Mouse (Mus musculus): ENCODE data around the gene Ppfibp2.

The Ppfibp2 gene

GRCm38 (mm10) chr7:107618028-107618992 lies 23.3 kb downstream of the Ppfibp2 start:
- DNase-seq (ENCODE audit: low spot score), result no peak

GRCm38 (mm10) chr7:107619225-107619624 lies 24.2 kb downstream of the Ppfibp2 start:
- DNase-seq (ENCODE audit: low spot score), result no peak

- no peak for DNase-seq (ENCODE audit: low spot score)
Observed at GRCm38 (mm10) chr7:107620137-107620536, 25.1 kb downstream of the Ppfibp2 start.

DNA sequence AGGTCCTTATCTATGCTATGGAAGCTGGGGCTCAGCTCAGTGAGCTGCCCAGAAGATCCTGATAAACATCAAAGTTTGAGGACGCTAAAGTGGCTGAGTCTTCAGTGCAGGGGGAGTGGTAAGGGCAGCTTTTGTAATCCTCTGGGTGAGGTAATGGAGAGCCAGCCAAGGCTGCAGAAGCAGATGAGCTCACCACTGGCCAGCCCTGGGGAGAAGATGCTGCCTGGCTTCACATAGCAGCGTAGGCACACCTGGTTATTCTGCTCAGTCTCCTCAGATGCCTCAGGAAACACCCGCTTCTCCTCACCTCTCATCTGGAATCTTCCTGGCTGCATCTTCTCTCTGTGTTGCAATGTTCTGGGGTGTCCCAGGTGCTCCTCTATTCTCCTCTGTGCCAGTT lies 29.4 kb downstream of the Ppfibp2 start:
- DNase-seq (ENCODE audit: low spot score), result no peak

DNA sequence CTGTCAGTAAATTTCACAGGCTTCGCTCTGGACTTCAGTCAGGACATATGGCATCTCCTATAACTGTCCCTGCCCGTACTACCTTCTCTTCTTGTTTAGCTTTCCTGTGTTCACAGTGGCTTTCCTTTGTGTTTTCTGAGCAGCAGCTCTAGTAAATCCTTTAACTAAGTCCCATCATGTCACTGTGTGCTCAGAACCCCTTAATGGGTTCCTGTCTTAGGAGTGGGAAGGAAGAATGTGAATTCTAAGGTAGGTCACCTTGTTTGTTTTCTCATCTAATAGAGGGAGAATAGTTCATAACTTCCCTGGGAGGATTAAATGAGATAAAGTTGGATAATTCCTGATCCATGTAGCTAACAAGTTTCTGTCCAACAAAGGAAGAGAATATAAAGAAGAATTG lies 30.1 kb downstream of the Ppfibp2 start, which contains the start of gene 5330417H12Rik:
Gene 5330417H12Rik, minus strand, starts transcription at position 101 of the 400 bp plus-strand sequence.
- DNase-seq (ENCODE audit: low spot score), result no peak

GRCm38 (mm10) chr7:107625781-107626180 lies 30.8 kb downstream of the Ppfibp2 start:
- DNase-seq (ENCODE audit: low spot score), result no peak

- no peak for DNase-seq (ENCODE audit: low spot score)
Observed at GRCm38 (mm10) chr7:107628383-107628782, 33.4 kb downstream of the Ppfibp2 start.

- no peak for DNase-seq (ENCODE audit: low spot score)
Observed at GRCm38 (mm10) chr7:107633201-107633600, 38.2 kb downstream of the Ppfibp2 start.

DNA sequence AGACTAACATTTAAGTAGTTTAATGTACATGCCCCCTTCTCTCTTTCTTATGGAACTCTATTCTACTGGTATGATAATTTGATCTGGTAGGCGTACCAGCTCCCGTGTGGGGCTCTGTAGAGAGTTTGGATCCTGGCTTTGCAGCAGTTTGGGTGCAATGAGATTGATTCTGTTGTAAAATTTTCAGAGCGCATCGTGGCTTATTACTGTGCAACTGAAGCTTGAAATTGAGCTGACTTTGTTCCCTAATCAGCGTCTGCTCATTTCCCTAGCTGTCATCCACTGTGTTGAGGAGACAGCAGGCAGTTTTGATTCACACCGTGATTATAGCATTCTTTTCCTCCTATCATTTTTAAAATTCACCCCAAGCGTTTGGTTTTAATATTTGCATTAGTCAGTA lies 42.4 kb downstream of the Ppfibp2 start:
- DNase-seq (ENCODE audit: low spot score), result no peak

GRCm38 (mm10) chr7:107638026-107638425 lies 43.0 kb downstream of the Ppfibp2 start:
- DNase-seq (ENCODE audit: low spot score), result no peak

- DNase-seq (ENCODE audit: low spot score), result peak; percentile 62
Observed at GRCm38 (mm10) chr7:107642586-107643275, 47.7 kb downstream of the Ppfibp2 start.

DNA sequence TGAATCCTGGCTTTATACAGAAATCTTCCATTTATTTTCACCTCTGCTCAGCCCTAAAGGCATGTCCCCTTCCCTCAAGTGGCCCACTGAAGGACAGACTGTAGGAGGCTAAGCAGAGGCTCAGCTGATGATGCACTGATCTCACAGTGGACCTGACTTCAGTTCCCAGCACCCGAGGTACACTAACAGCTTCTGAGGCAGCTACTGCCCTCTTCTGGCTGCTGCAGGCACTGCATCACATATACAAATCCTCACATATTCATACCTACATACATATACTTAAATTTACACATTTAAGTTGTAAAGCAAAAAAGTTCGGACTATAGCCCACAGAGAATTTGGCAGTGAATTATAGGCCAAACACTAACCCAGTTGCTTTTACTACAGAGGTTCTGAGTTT lies 50.0 kb downstream of the Ppfibp2 start:
- DNase-seq (ENCODE audit: low spot score), result no peak

DNA sequence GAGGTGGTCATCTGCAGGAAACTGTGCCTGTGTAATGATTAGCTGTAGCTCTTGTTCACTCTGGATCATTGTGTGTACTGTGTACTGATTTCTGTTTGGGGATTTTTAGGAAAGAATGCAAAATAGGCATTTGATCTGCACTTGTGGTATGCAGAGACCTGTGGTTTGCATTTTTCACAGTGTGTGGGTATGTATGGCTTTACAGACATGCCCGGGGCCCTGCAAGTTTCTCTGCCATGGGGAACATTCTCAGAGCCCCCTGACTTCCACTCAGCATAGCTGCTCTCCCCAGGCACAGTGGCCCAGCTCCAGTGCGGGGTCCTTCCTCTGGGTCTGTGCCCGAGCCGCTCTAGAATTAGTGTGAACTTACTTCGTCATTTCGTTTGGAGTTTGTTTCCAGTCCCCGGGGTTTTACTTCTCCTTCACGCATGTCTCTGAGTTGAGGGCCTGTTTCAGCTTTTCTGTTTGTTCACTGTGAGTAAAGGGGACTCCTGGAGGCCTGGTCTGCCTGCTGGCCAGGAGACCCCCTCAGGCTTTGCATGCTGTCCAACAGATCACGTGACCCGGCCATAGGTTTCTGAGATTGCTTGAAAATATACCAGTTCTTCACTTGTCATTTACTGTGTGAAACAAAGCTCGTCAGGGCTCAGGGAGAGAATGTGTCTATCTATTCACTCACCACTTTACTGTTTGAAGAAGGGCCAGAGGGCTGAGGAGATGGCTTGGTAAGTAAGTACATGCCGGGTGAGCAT lies 54.1 kb downstream of the Ppfibp2 start:
- no peak for DNase-seq (ENCODE audit: low spot score)

DNA sequence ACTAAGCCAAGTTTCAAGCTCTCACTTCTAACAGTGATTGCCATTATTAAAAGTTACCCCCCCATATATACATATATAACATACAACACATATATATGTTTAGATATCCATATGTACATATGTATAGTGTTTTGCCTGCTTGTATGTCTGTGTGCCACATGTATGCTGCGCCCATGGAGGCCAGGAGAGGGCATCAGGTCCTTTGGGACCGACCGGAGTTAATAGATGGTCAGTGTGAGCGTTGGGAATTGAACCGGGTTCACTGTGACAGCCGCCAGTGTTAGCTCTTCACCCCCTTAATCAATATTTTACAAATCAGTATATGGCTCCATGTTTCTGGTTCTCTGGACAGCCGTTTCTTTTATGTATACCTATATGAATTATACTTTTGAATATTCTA lies 55.0 kb downstream of the Ppfibp2 start:
- no peak for DNase-seq (ENCODE audit: low spot score)

- DNase-seq (ENCODE audit: low spot score), result no peak
Observed at GRCm38 (mm10) chr7:107651821-107652220, 56.8 kb downstream of the Ppfibp2 start.

GRCm38 (mm10) chr7:107656451-107656850 lies 61.4 kb downstream of the Ppfibp2 start:
- DNase-seq (ENCODE audit: low spot score), result no peak

DNA sequence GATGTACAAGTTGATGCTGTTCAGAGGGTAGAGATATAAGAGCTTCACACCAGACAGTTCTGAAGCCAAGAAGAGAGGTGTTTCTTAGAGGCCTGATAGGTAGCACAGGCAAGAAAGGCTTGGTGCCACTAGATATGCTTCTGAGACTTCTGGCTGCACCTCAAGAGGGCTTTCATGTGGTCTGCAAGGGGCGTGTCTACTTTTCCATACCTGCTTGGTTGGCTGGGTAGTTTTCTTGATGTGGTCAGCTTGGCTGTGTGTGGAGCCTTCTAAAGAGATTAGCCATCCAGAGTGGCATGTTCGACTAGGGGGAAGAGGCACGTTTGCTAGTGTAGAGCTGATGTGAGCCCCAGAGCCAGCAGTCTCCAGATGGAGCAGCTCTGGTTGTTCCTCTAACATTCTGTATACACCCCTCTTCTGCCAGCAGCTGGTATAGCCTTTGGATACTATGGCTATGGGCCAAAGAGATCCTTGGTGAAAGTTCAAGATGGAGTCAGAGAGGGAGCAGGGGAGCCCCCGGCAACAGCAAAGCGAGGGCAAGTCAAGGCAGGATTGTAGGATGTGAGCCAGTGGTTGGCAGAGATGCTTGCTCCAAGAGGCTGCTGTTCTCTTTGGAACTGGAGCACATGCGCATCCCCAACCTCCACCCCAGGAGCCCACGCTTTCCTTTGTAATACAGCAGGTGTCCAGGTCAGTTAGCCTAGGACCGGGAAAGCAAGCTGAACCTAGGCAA lies 64.3 kb downstream of the Ppfibp2 start:
- DNase-seq (ENCODE audit: low spot score), result no peak

- peak; percentile 83 for DNase-seq (ENCODE audit: low spot score)
Observed at GRCm38 (mm10) chr7:107661189-107661842, 66.3 kb downstream of the Ppfibp2 start.

- DNase-seq (ENCODE audit: low spot score), result no peak
Observed at GRCm38 (mm10) chr7:107661843-107662281, 66.9 kb downstream of the Ppfibp2 start.

- no peak for DNase-seq (ENCODE audit: low spot score)
Observed at GRCm38 (mm10) chr7:107663621-107664020, 68.6 kb downstream of the Ppfibp2 start.
